Mouse (Mus musculus) kidney, adult 2 months (tissue): ENCODE measurements at regions not wholly inside any gene's neighbourhood (a gene's known extent, or its start where the extent isn't known, plus 50 kb on each side); places are given as distances from the start of the nearest gene placed in this dataset.

Experiments
- CTCF ChIP-seq: fragments of 200-500 bp; conservative IDR thresholded peaks from 2 replicates; pipeline ENCODE4 v1.5.1; 2011; ENCODE audit warnings: low read depth, mild to moderate bottlenecking, control low read depth, low read length, moderate library complexity, mixed read lengths; ENCODE audit not compliant: insufficient read depth, insufficient read length
- POLR2A ChIP-seq: fragments of 200-500 bp; IDR thresholded peaks from one replicate; pipeline ENCODE4 v1.6.1; 2011; ENCODE audit warnings: low read depth, low read length, control low read depth

DNA sequence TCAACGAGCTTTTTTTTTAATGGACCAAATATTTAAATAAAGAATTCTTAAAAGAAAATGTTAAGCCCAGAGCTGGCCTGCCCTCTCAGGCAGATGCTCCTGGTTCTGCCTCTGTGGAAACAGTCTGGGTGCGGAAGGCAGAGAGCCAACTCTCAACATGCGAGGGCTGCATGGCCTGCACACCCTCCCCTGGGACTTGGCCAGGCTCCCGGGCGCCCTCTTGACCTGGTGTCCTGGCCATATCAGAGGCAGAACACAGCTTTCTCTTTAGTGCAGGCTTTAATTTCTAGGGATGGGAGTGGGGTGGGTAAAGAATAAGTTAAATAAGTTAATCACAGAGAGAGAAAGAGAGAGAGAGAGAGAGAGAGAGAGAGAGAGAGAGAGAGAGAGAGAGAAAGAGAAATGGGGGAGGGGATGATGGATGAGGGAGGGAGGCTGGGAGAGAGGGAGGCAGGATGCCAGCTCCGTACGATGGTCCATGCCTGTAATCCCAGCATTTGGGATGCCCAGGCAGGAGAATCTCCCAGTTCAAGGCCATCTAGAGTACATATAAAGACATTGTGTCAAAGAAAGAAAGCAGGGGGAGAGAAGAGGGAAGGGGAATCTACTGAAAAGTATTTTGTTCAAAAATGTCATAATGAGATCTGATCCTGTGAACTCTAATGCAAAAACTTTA, 123.2 kb upstream of the Plekha5 start:
- TF ChIP-seq CTCF: no peak
- no peak for TF ChIP-seq POLR2A
